Mouse (Mus musculus) embryonic fibroblast, embryonic 13.5 days (primary cell): Measurements from ENCODE around the gene Pnldc1. TPM values are rescaled to one million over a fixed set of nuclear protein-coding genes. Genes with fewer than 3 reads are reported as not detected.

Source experiments
- H3K27ac ChIP-seq: 2 replicates; pipeline ENCODE4 v1.5.1; 2012; ENCODE audit warnings: low read length, control low read depth, inconsistent platforms; ENCODE audit not compliant: insufficient read depth
- H3K4me1 ChIP-seq: 2 replicates; pipeline ENCODE4 v1.6.1; 2011; ENCODE audit warnings: low read length; ENCODE audit not compliant: control insufficient read depth, insufficient read depth
- H3K4me3 ChIP-seq: 2 replicates; pipeline ENCODE4 v1.5.1; 2011; ENCODE audit warnings: mild to moderate bottlenecking, control low read depth, low read length; ENCODE audit not compliant: insufficient read depth
- CTCF ChIP-seq: IDR thresholded peaks from 2 replicates; pipeline ENCODE4 v1.5.1; 2011; ENCODE audit warnings: mild to moderate bottlenecking, control low read depth, low read length, moderate library complexity, borderline replicate concordance; ENCODE audit not compliant: insufficient read depth
- POLR2A ChIP-seq: IDR thresholded peaks from 2 replicates; pipeline ENCODE4 v1.6.1; 2011; ENCODE audit warnings: low read depth, mild to moderate bottlenecking, control low read depth, low read length, moderate library complexity
- polyA plus RNA-seq: library from polyadenylated mRNA; stranded (reverse); fragments of >200 nt; gene quantifications from 2 replicates; pipeline ENCODE4 v1.2.4, GENCODE M21; 2011; ENCODE audit warnings: low read depth; ENCODE audit not compliant: missing spikeins, insufficient read length

The Pnldc1 gene
- polyA plus RNA-seq, 1 experiment = 2.7 TPM

GRCm38 (mm10) chr17:12859006-12859520, 51.0 kb downstream of the Pnldc1 start:
- TF ChIP-seq CTCF (no peak), POLR2A (no peak)
- Histone ChIP-seq H3K4me1 (no peaks in the 10 kb centered on the region), H3K27ac (no peak overlapping the region)

GRCm38 (mm10) chr17:12858072-12858471, 52.0 kb downstream of the Pnldc1 start:
- TF ChIP-seq CTCF (no peak), POLR2A (no peak)
- Histone ChIP-seq H3K4me1 (no peaks in the 10 kb centered on the region), H3K27ac (no peak overlapping the region), H3K4me3 (no peak overlapping the region)

More at GRCm38 (mm10) chr17:12859006-12859520, 51.0 kb downstream of the Pnldc1 start:
- no peak overlapping the region for H3K4me3 ChIP-seq

GRCm38 (mm10) chr17:12857395-12857794, 52.6 kb downstream of the Pnldc1 start:
- Histone ChIP-seq H3K4me3 (no peak overlapping the region), H3K4me1 (no peaks in the 10 kb centered on the region), H3K27ac (no peak overlapping the region)
- TF ChIP-seq CTCF (no peak), POLR2A (no peak)

- no peak overlapping the region for H3K4me3 ChIP-seq
- no peak overlapping the region for H3K27ac ChIP-seq
- no peaks in the 10 kb centered on the region for H3K4me1 ChIP-seq
- TF ChIP-seq POLR2A = no peak
- no peak for TF ChIP-seq CTCF
Observed at GRCm38 (mm10) chr17:12854386-12854785, 55.6 kb downstream of the Pnldc1 start.

GRCm38 (mm10) chr17:12853821-12854220, 56.2 kb downstream of the Pnldc1 start:
- TF ChIP-seq POLR2A (no peak), CTCF (no peak)
- no peaks in the 10 kb centered on the region for H3K4me1 ChIP-seq
- H3K27ac ChIP-seq = no peak overlapping the region

GRCm38 (mm10) chr17:12851689-12852088, 58.3 kb downstream of the Pnldc1 start:
- Histone ChIP-seq H3K27ac (no peak overlapping the region), H3K4me3 (no peak overlapping the region), H3K4me1 (no peaks in the 10 kb centered on the region)
- no peak for TF ChIP-seq CTCF
- TF ChIP-seq POLR2A = no peak

More at GRCm38 (mm10) chr17:12853821-12854220, 56.2 kb downstream of the Pnldc1 start:
- H3K4me3 ChIP-seq = no peak overlapping the region

- Histone ChIP-seq H3K4me1 (no peaks in the 10 kb centered on the region), H3K4me3 (no peak overlapping the region), H3K27ac (no peak overlapping the region)
- TF ChIP-seq CTCF (no peak), POLR2A (no peak)
Observed at GRCm38 (mm10) chr17:12849778-12850382, 60.1 kb downstream of the Pnldc1 start.

- H3K4me3 ChIP-seq = no peak overlapping the region
- no peak for TF ChIP-seq POLR2A
- no peak for TF ChIP-seq CTCF
- no peaks in the 10 kb centered on the region for H3K4me1 ChIP-seq
- H3K27ac ChIP-seq = no peak overlapping the region
Observed at GRCm38 (mm10) chr17:12847736-12848135, 62.3 kb downstream of the Pnldc1 start.

GRCm38 (mm10) chr17:12846474-12846873, 63.6 kb downstream of the Pnldc1 start:
- no peak for TF ChIP-seq POLR2A
- TF ChIP-seq CTCF = no peak
- no peak overlapping the region for H3K27ac ChIP-seq
- no peaks in the 10 kb centered on the region for H3K4me1 ChIP-seq
- H3K4me3 ChIP-seq = no peak overlapping the region

- Histone ChIP-seq H3K4me1 (no peaks in the 10 kb centered on the region), H3K4me3 (no peak overlapping the region), H3K27ac (no peak overlapping the region)
- TF ChIP-seq POLR2A = no peak
- TF ChIP-seq CTCF = no peak
Observed at GRCm38 (mm10) chr17:12845862-12846261, 64.2 kb downstream of the Pnldc1 start.

- TF ChIP-seq POLR2A = no peak
- no peak for TF ChIP-seq CTCF
- Histone ChIP-seq H3K27ac (no peak overlapping the region), H3K4me3 (no peak overlapping the region), H3K4me1 (no peaks in the 10 kb centered on the region)
Observed at GRCm38 (mm10) chr17:12844540-12844939, 65.5 kb downstream of the Pnldc1 start.
